Mouse (Mus musculus) inflammation-experienced regulatory T-cells, adult 16 weeks (primary cell): ENCODE results near the gene Grik1. TPM values are rescaled to one million over a fixed set of nuclear protein-coding genes. Genes with fewer than 3 reads are reported as not detected.

ENCODE experiments used
- polyA plus RNA-seq: library from polyadenylated mRNA; unstranded; fragments of 100-300 nt; shearing (Covaris generic); gene quantifications from one replicate; pipeline ENCODE4 v1.2.1, GENCODE M21; 2017

Gene Grik1
- 0.11 TPM for polyA plus RNA-seq

GRCm38 (mm10) chr16:88290132-88290772 is at the start of gene Grik1:
Gene Grik1, minus strand, starts transcription at chr16:88290265.

Other genes starting within 250 kb of the Grik1 start
- not detected for gene Cldn17, start 216.7 kb upstream of the Grik1 start, polyA plus RNA-seq